Mouse (Mus musculus) neutrophil, adult 5-6 weeks (primary cell): ENCODE measurements around the gene Ipo5. TPM values are rescaled to one million over a fixed set of nuclear protein-coding genes. Genes with fewer than 3 reads are reported as not detected.

Experiments used
- ATAC-seq: fragments of 151-379, 151-347 bp; 2 replicates; pipeline ENCODE4 v1.8.0; 2017; ENCODE audit warnings: mild to moderate bottlenecking, moderate TSS enrichment; ENCODE audit not compliant: insufficient number of reproducible peaks, poor library complexity, low FRiP score, severe bottlenecking; ENCODE audit errors: extremely low read depth
- total RNA-seq: library from RNA; stranded (forward); fragments of 200-1000 nt; gene quantifications from 2 replicates; pipeline ENCODE4 v1.2.3, GENCODE M21; 2017

Gene Ipo5
- total RNA-seq, 1 experiment from 2014 or later = 28.5 TPM

DNA sequence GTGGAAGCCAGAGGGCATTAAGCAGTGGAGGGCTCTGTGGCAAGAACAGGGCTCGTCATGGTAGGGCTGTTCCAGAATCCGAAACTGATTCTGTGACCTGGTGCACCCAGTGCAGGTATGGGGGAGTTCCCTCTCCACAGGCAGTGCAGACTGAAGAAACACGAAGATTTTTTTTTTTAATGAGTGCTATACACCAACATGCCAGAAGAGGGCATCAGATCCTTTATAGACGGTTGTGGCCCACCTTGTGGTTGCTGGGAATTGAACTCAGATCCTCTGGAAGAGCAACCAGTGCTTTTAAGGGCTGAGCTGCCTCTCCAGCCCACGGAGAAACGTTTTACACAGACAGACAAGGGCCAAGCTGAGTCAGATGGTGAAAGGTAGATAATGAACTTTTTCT lies 60.3 kb downstream of the Ipo5 start:
- ATAC-seq = no peak

DNA sequence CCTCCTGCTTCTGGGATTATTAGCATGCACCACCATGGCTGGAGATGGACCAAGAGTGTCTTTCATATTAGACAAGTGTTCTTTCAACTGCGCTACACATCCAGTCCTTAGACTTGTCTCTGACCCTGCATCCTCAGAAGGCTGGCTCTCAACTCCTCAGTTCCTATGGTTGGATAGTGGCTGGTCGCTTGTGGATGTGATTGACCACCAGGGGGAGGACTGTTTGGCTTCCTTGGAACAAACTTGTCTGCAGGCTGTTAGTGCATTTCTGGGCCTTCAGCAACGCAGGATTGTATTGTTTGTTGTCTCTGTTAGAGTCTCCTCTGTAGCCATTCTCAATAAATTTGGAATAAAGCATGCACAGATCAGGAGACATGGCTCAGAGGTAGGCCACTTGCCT lies 68.5 kb downstream of the Ipo5 start:
- no peak for ATAC-seq

DNA sequence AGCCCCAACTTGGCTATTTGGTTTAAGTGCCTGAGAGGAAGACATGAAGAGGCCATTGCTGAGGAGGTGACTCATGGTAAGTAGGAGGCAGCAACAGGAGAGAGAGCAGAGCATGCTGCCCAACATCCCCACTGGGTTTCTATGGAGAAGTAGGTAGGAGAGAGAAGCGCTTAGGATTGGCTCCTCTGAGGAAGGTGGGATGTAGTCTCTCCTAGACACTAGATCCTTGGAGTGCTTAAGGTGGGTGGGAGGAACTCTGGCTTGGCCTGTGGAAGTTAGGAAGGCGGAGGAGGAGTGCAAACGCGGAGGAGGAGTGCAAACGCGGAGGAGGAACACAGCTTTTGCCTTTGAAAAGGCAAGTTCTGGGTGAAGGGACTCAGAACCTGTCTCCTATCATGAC lies 78.1 kb downstream of the Ipo5 start:
- no peak for ATAC-seq

Other genes starting within 250 kb of the Ipo5 start
- 0.58 and 0.74 TPM in 2 replicates for gene Farp1, start 124.0 kb downstream of the Ipo5 start, total RNA-seq